Mouse (Mus musculus): ENCODE data around the gene Tle2.
A peak's percentile ranks its signal among the peaks of the same experiment; 100 is the strongest.

DNA sequence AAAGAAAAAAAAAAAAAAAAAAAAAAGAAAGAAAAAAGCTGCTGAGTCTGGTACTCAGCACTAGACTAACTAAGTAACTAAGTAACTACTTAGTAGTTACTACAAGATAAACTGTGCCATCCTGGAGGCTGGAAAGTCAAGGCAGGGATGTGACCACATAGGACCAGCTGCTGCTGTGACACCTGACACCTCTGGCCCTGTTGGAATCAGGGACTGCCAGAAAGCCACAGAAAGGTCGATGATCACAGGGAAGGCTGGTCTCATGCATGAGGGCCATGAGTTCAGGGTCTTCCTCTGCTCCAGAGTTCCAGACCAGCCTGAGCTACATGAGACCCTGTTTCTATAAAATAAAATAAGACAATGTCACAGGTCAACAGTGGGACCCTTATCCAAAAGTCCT lies 16.9 kb upstream of the Tle2 start:
- TF ChIP-seq POLR2A (IDR thresholded peaks at IDR 0.05; ENCODE audit: low read depth, low read length) = 0 out of 2 replicates have a peak, but pooled peaks have one; percentile 17
- TF ChIP-seq CTCF (IDR thresholded peaks at IDR 0.05; ENCODE audit: borderline replicate concordance, insufficient read depth, low read length) = no peak
